Mouse (Mus musculus) forelimb bud, embryonic 11.5 days (tissue): ENCODE data around the gene Fer1l4.

Experiments used
- DNase-seq: peaks from one replicate; pipeline ENCODE4 v3.0.0-alpha.2; 2012; ENCODE audit warnings: low read depth, low spot score

The Fer1l4 gene

GRCm38 (mm10) chr2:156052816-156053215 lies at the start of gene Fer1l4:
TSS of gene Fer1l4 (minus strand) at chr2:156052947.
- DNase-seq = no peak

GRCm38 (mm10) chr2:156091926-156092325 lies 39.2 kb upstream of the Fer1l4 start:
- DNase-seq = no peak

- DNase-seq = no peak
These were observed 37.1 kb upstream of the Fer1l4 start for GRCm38 (mm10) chr2:156089799-156090198.

- DNase-seq = no peak
These were observed 34.8 kb upstream of the Fer1l4 start for GRCm38 (mm10) chr2:156087391-156088110.

- no peak for DNase-seq
These were observed 31.8 kb upstream of the Fer1l4 start for GRCm38 (mm10) chr2:156084541-156084940.

DNA sequence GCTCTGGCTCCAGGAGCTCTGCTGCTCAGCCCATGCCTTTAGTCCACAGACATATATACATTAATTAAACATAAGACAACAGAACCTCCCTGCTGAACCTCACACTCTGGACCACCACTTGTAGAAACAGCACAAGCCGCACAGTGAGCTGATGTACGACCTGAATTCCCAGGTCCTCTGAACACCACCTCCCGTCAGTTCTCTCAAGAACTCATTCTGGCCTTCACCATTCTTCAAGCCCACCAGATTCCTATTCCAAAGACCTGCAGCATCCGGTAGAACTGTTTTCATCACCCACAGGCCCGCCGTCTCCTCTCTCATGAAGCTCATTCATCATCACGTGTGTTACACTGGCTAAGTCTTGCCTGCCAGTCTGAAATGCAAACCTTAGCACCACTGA lies 27.6 kb upstream of the Fer1l4 start:
- DNase-seq = no peak

GRCm38 (mm10) chr2:156079674-156080073 lies 26.9 kb upstream of the Fer1l4 start:
- no peak for DNase-seq

GRCm38 (mm10) chr2:156079183-156079560 lies 26.4 kb upstream of the Fer1l4 start:
- DNase-seq = no peak

DNA sequence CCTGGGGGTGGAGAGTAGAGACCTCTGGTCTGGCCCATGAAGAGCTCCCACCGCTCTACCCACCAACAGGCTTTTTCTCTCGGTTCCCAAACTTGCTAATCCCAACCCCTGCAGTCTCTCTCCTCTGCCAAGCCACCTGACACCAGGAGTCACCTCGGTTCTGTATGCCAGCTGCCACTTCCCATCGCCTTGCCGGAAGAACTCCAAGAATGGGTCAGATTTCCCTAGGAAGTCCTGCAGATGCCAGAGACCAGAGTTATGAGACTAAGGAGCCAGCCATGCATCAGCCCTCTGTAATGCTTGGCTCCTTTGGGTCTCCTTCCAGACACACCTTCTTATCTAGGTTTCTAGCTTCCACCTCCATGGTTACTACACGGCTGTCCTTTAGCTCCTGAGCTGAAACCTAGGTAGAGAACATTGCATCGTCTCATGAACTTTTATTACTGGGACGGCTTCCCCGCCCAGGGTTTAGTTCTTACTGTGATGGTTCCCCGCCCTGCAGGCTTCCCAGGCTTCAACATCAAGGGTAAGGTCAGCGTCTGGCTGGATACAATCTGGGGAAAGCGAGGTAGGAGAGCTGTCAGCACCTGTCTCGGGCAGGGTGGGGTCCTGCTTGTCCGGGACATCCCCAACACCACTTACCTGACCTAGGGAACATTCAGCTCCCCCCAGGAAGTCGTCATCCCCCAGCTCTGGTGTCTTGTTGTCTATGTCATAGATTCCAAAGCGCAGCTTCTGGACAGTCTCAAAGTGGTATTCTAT lies 25.9 kb upstream of the Fer1l4 start:
- DNase-seq = no peak

DNA sequence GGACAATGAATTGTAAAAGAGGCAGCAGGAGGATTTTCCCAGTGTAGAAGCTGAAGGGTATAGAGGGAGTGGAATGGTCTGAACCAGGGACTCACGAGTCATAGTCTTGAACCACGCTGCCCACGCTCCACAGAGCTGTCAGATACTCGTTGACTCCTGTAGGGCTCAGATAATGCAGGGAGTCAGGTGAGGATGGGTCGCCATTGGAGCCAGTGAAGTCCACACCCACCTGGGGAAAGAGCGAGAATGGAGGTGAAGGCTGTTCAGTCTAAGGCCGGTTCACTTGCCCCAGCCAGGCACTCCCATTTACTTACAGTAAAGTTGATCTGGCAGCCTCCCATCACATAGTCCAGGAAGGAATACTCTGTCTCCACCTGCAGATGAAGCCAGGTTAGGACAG lies 24.7 kb upstream of the Fer1l4 start:
- no peak for DNase-seq

DNA sequence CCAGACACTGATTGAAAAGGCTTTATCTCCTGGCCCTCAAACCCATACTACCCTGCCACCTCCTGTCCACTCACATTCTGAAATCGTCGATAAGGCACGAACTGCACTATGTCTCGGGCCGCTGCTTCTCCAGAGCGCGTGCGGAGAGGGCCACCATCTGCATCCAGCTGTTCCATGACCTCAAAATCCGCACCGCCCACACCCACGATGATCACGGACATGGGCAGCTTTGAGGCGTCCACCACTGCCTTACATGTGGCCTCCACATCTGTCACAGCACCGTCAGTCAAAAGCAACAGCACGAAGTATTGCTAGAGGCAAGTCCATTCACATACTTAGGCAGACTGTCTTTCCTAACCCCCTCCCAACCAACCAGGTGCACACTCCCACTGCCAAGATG lies 21.0 kb upstream of the Fer1l4 start:
- no peak for DNase-seq

DNA sequence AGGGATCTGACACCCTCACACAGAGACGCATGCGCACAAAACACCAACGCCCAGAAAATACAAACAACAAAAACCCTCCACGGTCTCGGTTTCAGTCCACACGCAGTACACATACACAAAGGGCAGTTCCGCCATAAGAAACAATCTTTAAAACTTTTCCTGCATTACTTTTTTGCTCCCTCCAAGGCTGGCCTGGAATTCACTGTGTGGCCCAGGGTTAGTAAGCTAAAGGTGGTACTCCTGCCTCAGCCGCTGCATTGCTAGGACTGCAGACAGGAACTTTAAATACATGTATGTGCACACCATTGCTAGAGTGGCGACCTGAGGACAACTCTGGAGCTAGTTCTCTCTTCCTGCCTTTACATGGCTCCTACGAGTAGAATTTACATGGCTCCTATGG lies 18.5 kb upstream of the Fer1l4 start:
- DNase-seq = no peak

DNA sequence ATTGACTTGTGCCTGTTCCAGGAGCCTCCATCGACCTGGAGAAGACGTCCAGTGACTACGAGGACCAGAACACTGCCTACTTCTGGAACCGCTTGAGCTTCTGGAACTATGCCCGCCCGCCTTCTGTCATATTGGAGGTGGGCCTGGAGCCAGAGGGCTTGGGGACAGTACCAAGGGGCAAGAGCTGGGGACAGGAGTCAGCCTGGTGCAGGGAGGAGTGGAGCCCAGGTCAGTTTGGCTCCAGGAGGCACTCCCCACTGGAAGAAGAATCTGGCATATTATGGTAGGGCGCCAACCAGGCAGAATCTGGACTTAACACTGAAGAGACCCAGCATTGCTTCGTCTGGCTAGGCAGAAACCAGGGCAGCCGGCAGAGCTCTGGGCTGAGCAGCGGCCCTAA lies 15.2 kb upstream of the Fer1l4 start:
- no peak for DNase-seq

- no peak for DNase-seq
These were observed 13.4 kb upstream of the Fer1l4 start for GRCm38 (mm10) chr2:156066126-156066525.

GRCm38 (mm10) chr2:156065099-156066041 lies 12.6 kb upstream of the Fer1l4 start, which contains the start of gene Spag4:
TSS of gene Spag4 (plus strand) at chr2:156065175.
- DNase-seq = peak; percentile 85

- DNase-seq = no peak
These were observed 4.8 kb downstream of the Fer1l4 start for GRCm38 (mm10) chr2:156047929-156048328.

- no peak for DNase-seq
These were observed 9.8 kb downstream of the Fer1l4 start for GRCm38 (mm10) chr2:156042903-156043302.

DNA sequence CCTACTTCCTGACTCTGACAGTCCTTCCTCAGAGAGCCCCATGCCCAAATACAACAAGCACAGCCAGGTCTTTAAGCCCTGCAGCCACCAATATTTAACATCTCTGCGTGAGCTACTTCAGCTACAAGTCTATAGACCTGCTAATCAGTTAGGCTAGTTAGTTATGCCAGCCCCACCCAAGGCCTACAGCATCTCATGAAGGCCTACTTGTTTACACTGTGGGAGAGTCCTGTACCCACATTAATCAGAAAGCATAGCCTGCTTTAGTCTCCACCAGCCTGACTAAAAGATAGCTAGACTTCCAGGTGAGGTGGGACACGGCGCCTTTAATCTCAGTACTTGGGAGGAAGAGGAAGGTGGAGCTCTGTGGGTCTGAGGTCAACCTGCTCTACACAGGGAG lies 13.4 kb downstream of the Fer1l4 start:
- DNase-seq = no peak

DNA sequence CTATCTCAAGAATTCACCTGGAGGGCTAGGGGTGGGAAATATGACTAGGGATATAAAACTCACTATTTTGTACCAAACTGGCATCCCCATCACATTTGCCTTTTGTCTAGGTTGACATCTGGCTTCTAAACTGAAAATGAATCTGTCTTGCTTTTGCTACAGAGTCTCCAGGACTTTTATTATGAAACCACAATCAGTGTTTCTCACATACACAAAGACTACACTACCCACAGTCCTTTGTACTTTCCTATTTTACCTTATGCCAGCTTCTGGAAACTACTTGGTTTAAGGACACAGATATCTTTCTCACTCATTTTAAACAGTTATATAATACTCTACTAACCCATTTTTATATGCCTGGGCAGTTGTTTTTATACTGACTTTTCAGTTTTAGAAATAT lies 27.3 kb downstream of the Fer1l4 start:
- DNase-seq = no peak

GRCm38 (mm10) chr2:156021765-156022164 lies 31.0 kb downstream of the Fer1l4 start:
- DNase-seq = no peak

- no peak for DNase-seq
These were observed 31.5 kb downstream of the Fer1l4 start for GRCm38 (mm10) chr2:156021219-156021618.

- no peak for DNase-seq
These were observed 34.6 kb downstream of the Fer1l4 start for GRCm38 (mm10) chr2:156018106-156018505.
